Mouse (Mus musculus) embryonic facial prominence, embryonic 11.5 days (tissue): ENCODE data around the gene Plekhm3. TPM values are rescaled to one million over a fixed set of nuclear protein-coding genes. Genes with fewer than 3 reads are reported as not detected.
A peak's percentile ranks its signal among the peaks of the same experiment; 100 is the strongest.

Experiments
- ATAC-seq: fragments of 200-750 bp; cut with Nextera tagmentation; replicated peaks from 2 replicates; pipeline ENCODE4 v1.8.0; 2017; ENCODE audit warnings: low read depth; ENCODE audit not compliant: insufficient number of reproducible peaks, low FRiP score, low TSS enrichment
- DNase-seq: peaks from one replicate; pipeline ENCODE4 v3.0.0-alpha.2; 2015; ENCODE audit warnings: low spot score
- H3K27ac ChIP-seq: fragments of 300-500 bp; sonication (generic); replicated peaks from 2 replicates; pipeline ENCODE4 v1.5.1; 2014; ENCODE audit warnings: mild to moderate bottlenecking, low read depth, low read length, control low read depth
- H3K27me3 ChIP-seq: fragments of 300-500 bp; sonication (generic); 2 replicates; pipeline ENCODE4 v1.6.1; 2014; ENCODE audit warnings: mild to moderate bottlenecking, low read length, moderate library complexity, mixed read lengths; ENCODE audit not compliant: control insufficient read depth, insufficient read depth
- H3K36me3 ChIP-seq: fragments of 300-500 bp; sonication (generic); replicated peaks from 2 replicates; pipeline ENCODE4 v1.6.1; 2014; ENCODE audit warnings: low read depth, mild to moderate bottlenecking, low read length, moderate library complexity, mixed read lengths; ENCODE audit not compliant: control insufficient read depth, insufficient read depth
- H3K4me1 ChIP-seq: fragments of 300-500 bp; sonication (generic); 2 replicates; pipeline ENCODE4 v1.6.1; 2014; ENCODE audit warnings: low read length, mixed read lengths; ENCODE audit not compliant: control insufficient read depth, insufficient read depth
- H3K4me2 ChIP-seq: fragments of 300-500 bp; sonication (generic); 2 replicates; pipeline ENCODE4 v1.6.1; 2014; ENCODE audit warnings: low read depth, mild to moderate bottlenecking, control low read depth, low read length, moderate library complexity
- H3K4me3 ChIP-seq: fragments of 300-500 bp; sonication (generic); 2 replicates; pipeline ENCODE4 v1.5.1; 2014; ENCODE audit warnings: low read depth, low read length, control low read depth
- H3K9ac ChIP-seq: fragments of 300-500 bp; sonication (generic); replicated peaks from 2 replicates; pipeline ENCODE4 v1.6.1; 2014; ENCODE audit warnings: mild to moderate bottlenecking, control low read depth, low read length
- H3K9me3 ChIP-seq: fragments of 300-500 bp; sonication (generic); replicated peaks from 2 replicates; pipeline ENCODE4 v1.6.1; 2016; ENCODE audit warnings: mild to moderate bottlenecking, low read length, inconsistent platforms, mixed read lengths; ENCODE audit not compliant: control insufficient read depth
- WGBS: fragments of 180-500 bp; shearing (Covaris S2); extraction: QIAGEN DNeasy Blood & Tissue Kit; methylation state at CpG from one replicate; pipeline ENCODE4 v1.1.7; 2014; 5-methylcytosine and 5-hydroxymethylcytosine counted together
- polyA plus RNA-seq: library from polyadenylated mRNA; unstranded; fragments of >200 nt; fragmentation: Nextera tagmentation; extraction: Ambion mirVana; gene quantifications from 2 replicates; pipeline ENCODE4 v1.2.1, GENCODE M21; 2014

The Plekhm3 gene
- polyA plus RNA-seq, 1 experiment from 2014 or later, result 6.0 TPM

- H3K27me3 ChIP-seq, result no peaks in the 10 kb centered on the region
- no peaks in the 10 kb centered on the region for H3K36me3 ChIP-seq
- no peak overlapping the region for H3K4me2 ChIP-seq
- H3K4me3 ChIP-seq, result no peak overlapping the region
- no peaks in the 10 kb centered on the region for H3K9me3 ChIP-seq
- ATAC-seq, result no peak
- no peak for DNase-seq
- no peak overlapping the region for H3K9ac ChIP-seq
- peak overlapping the region; percentile 49; the same call in 1 of the 2 replicates for H3K27ac ChIP-seq
- no peaks in the 10 kb centered on the region for H3K4me1 ChIP-seq
- 77% methylated on average over 2 of the region's 2 CpGs for WGBS
Observed at GRCm38 (mm10) chr1:64853244-64853643, 103.4 kb downstream of the Plekhm3 start.

DNA sequence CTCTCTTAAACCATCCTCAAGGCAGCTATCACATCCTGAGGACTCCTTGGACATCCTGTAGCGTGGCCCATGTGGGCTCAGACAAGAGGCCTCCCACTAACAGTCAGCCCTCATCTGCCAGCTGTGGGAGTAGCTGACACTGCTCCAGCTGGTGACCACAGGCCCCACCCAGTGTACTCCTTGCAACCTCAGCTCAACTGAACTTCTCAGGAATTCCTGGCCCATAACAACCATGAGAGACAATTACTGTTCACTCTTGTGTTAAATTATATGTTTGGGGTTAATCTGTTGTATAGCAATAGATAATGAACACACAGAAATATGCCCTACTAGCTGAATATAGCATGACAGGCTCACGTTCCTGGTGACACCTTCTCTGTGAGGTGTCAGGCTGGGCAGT, 104.4 kb downstream of the Plekhm3 start:
- no peaks in the 10 kb centered on the region for H3K36me3 ChIP-seq
- H3K9ac ChIP-seq, result no peak overlapping the region
- no peak overlapping the region for H3K4me3 ChIP-seq
- ATAC-seq (no peak), DNase-seq (no peak)
- H3K4me1 ChIP-seq, result no peaks in the 10 kb centered on the region
- H3K27ac ChIP-seq, result no peak overlapping the region
- H3K27me3 ChIP-seq, result no peaks in the 10 kb centered on the region
- H3K4me2 ChIP-seq, result no peak overlapping the region
- 79% methylated on average over 2 of the region's 2 CpGs for WGBS
- H3K9me3 ChIP-seq, result no peaks in the 10 kb centered on the region

- WGBS, result 90% methylated on average over 2 of the region's 2 CpGs
- H3K4me3 ChIP-seq, result no peak overlapping the region
- DNase-seq (no peak), ATAC-seq (no peak)
- H3K27me3 ChIP-seq, result no peaks in the 10 kb centered on the region
- no peak overlapping the region for H3K9ac ChIP-seq
- H3K4me1 ChIP-seq, result no peaks in the 10 kb centered on the region
- no peak overlapping the region for H3K4me2 ChIP-seq
- H3K36me3 ChIP-seq, result no peaks in the 10 kb centered on the region
- no peak overlapping the region for H3K27ac ChIP-seq
- no peaks in the 10 kb centered on the region for H3K9me3 ChIP-seq
Observed at GRCm38 (mm10) chr1:64850345-64850744, 106.3 kb downstream of the Plekhm3 start.

GRCm38 (mm10) chr1:64848996-64849395, 107.6 kb downstream of the Plekhm3 start:
- Histone ChIP-seq H3K4me3 (no peak overlapping the region), H3K27me3 (no peaks in the 10 kb centered on the region), H3K27ac (no peak overlapping the region), H3K9ac (no peak overlapping the region), H3K4me2 (no peak overlapping the region), H3K36me3 (no peaks in the 10 kb centered on the region), H3K4me1 (no peaks in the 10 kb centered on the region), H3K9me3 (no peaks in the 10 kb centered on the region)
- WGBS, result 4% methylated on average over 1 of the region's 1 CpGs
- ATAC-seq (0 out of 2 replicates have a peak, but pooled peaks have one; percentile 35), DNase-seq (no peak)

GRCm38 (mm10) chr1:64848081-64848480, 108.5 kb downstream of the Plekhm3 start:
- Histone ChIP-seq H3K4me3 (no peak overlapping the region), H3K36me3 (no peaks in the 10 kb centered on the region), H3K4me2 (no peak overlapping the region), H3K27me3 (no peaks in the 10 kb centered on the region), H3K9me3 (no peaks in the 10 kb centered on the region), H3K9ac (no peak overlapping the region), H3K4me1 (no peaks in the 10 kb centered on the region), H3K27ac (no peak overlapping the region)
- 64% methylated on average over 7 of the region's 7 CpGs for WGBS
- ATAC-seq (no peak), DNase-seq (no peak)

GRCm38 (mm10) chr1:64847565-64847964, 109.1 kb downstream of the Plekhm3 start:
- no peak for DNase-seq
- Histone ChIP-seq H3K27me3 (no peaks in the 10 kb centered on the region), H3K9ac (no peak overlapping the region), H3K4me3 (no peak overlapping the region), H3K9me3 (no peaks in the 10 kb centered on the region), H3K4me2 (no peak overlapping the region), H3K27ac (no peak overlapping the region), H3K36me3 (no peaks in the 10 kb centered on the region), H3K4me1 (no peaks in the 10 kb centered on the region)
- ATAC-seq, result no peak

DNA sequence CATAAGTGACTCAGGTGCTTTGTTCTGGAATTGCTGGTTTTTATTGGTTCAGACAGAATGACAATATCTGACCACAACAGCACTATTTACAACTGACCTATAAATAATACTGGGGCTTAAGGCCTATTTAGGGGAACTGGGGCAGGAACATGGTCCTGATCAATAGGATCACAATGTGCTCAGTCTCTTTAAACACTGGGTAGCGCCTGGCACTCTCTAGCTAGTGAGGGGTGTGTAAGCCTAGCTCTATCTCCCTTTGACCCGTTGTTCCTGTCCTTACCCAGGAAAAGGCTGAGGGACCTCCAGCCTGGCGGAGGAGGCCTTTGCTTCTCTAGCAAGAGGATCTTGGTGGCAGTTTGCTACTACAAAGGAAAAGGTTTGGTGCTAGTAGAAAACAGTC, 111.6 kb downstream of the Plekhm3 start:
- no peak overlapping the region for H3K4me2 ChIP-seq
- no peak overlapping the region for H3K27ac ChIP-seq
- no peaks in the 10 kb centered on the region for H3K4me1 ChIP-seq
- 86% methylated on average over 3 of the region's 3 CpGs for WGBS
- H3K4me3 ChIP-seq, result no peak overlapping the region
- H3K27me3 ChIP-seq, result no peaks in the 10 kb centered on the region
- H3K9ac ChIP-seq, result no peak overlapping the region
- no peaks in the 10 kb centered on the region for H3K36me3 ChIP-seq
- no peaks in the 10 kb centered on the region for H3K9me3 ChIP-seq
- DNase-seq (no peak), ATAC-seq (no peak)

- Histone ChIP-seq H3K4me1 (no peaks in the 10 kb centered on the region), H3K27ac (no peak overlapping the region), H3K9ac (no peak overlapping the region), H3K4me2 (no peak overlapping the region), H3K9me3 (no peaks in the 10 kb centered on the region), H3K4me3 (no peak overlapping the region), H3K27me3 (no peaks in the 10 kb centered on the region), H3K36me3 (no peaks in the 10 kb centered on the region)
- no peak for ATAC-seq
- WGBS, result 73% methylated on average over 3 of the region's 3 CpGs
- DNase-seq, result no peak
Observed at GRCm38 (mm10) chr1:64843900-64844616, 112.6 kb downstream of the Plekhm3 start.
